Mouse (Mus musculus) frontal cortex, postnatal 36 days (tissue): Measurements from ENCODE around the gene Anxa8.

Experiments
- DNase-seq, 2 experiments: peaks; one replicate each; pipeline ENCODE4 v3.0.0; 2022; ENCODE audit warnings: low spot score in 2 of 2

Gene Anxa8

DNA sequence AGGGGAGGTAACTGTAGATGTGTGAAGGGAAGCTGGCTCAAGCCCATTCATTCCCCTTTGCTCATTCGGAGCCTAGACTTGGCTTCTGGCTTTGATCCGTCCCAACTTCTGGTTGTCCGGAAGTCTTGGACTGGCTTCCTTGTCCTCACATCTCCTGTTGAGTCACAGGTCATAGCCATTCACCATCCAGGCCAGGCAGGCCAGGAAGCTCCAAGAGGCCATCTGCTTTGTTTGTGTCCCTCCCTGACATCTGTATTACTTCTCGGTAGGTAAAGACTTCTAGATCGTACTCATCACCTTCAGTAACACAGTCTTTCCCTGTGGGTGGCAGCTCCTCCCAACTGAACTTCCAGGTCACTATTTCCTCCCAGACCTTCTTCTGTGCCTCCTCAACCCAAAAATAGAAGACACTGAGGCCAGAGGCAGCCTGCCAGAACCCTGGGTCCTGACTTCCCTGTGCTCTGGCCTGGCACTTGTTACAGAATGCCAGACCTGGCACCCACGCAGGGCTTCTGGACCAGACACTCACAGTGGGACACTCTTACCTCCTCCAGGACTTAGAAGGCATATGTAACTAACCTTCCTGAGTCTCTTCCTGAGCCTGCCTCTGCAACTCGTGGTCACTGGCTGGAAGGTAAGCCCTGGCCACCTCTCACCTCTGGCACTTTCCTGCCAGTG, 33.4 kb downstream of the Anxa8 start:
- no peak for DNase-seq

DNA sequence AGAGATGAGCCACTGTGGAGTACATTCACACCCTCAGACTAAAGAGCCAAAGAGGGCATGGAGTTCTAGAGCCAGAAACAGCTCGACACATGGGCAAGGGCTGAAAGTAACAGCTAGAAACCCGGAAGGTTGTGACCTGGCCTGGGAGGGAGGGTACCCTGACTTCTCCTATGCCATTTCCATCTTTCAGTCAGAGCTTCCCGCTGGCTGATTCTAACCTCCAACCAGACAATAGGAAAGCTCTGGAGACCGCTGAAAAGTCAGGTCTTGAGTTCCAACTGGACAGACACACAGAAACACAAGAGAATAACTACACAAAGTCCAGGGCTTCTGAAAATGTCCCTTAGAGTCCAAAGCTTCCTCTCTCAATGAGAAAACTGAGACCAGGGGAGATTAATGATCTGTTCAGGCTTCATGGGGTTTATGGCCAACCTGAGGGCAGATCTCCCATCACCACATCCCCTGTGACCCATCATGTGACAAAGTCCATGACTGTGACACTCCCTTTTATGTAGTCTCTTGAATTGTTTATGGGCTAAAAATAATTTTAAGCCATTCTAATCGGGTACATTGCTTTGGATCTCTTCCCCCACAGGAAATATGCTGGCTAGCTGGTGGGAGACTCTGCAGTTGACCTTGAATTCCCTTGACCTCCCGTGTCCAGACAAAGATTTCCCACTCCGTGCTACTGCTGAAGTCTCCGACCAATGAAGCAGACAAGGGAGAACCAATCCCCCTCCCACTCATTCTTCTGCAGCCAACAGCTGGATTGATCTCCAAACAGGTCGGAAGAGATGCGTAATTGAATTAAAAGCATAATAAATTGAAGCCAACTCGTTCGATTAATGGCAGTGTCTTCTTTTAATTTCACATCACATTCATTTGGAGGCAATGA, 34.5 kb downstream of the Anxa8 start:
- DNase-seq = no peak

DNA sequence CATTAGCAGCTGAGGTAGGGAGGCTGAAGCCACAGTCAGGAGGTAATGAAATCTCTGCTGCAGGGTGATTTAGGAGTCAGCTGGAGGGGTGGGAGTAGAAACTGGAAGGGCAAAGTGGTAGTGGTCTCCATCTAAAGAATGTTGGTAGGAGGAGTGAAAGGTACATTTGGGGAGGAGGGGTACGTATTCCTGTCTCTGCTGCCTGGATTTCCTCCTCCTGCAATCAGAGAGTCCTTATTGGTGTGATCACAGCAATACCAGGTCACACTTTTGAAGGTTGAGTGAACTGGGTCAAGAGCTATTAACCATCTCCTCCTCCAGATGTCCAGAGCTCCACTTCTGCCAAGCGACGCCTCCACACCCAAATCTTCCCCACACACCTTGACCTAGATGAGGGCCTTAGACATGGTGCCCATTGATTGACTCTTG, 35.2 kb downstream of the Anxa8 start:
- DNase-seq = no peak

DNA sequence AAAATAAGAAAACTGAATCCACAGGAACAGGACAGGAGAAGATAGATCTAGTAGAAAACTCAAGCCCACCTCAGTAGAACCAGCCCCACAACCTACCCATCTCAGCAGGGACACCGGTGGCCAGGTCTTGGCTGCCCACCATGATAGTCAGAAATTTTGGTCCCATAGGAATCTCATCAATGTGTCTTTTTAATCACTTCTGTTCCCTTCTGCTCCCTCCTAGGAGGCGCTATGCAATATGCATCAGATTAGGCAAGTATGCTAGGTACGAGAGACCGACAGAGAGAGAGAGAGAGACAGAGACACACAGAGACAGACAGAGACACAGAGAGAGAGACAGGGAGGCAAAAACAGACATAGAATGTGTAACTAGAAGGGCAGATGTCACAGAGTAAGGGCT, 35.9 kb downstream of the Anxa8 start:
- DNase-seq = no peak

DNA sequence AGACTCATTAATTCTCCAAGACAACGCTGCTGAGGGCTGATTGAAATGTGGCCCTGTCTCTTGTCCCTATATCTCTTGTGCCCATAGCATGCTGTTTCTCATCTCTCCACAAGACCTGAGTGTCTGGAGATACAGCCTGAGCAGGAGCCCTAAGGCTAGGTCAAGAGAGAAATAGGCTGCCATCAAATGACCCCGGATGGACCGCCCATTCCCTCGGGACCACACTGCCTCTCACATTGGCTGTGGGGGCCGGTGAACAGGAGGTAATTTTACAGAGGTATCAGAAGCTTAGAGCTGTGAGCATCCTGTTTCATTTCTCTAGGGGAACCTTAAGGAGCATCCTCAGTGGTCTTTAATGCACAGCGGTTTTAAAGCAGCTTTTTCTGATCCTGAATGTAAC, 45.4 kb downstream of the Anxa8 start:
- no peak for DNase-seq

DNA sequence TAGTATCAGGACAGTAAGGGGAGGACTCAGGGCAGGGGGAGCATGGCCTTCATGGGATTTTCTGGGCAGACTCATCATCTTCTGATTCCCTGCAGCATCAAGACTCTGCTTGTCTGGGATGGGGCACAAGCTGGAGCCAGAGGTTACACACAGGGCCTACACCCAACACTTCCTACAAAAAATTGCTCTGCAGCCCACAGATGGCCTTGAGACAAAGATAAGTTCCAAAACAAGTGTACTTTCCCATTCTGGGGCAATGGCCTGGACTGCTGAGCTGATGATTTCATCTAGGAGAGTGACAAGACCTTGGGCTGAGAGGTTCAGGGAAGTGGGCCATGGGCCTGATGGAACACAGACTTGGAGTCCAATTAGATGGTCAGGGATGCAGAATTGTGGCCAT, 49.6 kb downstream of the Anxa8 start:
- no peak for DNase-seq

DNA sequence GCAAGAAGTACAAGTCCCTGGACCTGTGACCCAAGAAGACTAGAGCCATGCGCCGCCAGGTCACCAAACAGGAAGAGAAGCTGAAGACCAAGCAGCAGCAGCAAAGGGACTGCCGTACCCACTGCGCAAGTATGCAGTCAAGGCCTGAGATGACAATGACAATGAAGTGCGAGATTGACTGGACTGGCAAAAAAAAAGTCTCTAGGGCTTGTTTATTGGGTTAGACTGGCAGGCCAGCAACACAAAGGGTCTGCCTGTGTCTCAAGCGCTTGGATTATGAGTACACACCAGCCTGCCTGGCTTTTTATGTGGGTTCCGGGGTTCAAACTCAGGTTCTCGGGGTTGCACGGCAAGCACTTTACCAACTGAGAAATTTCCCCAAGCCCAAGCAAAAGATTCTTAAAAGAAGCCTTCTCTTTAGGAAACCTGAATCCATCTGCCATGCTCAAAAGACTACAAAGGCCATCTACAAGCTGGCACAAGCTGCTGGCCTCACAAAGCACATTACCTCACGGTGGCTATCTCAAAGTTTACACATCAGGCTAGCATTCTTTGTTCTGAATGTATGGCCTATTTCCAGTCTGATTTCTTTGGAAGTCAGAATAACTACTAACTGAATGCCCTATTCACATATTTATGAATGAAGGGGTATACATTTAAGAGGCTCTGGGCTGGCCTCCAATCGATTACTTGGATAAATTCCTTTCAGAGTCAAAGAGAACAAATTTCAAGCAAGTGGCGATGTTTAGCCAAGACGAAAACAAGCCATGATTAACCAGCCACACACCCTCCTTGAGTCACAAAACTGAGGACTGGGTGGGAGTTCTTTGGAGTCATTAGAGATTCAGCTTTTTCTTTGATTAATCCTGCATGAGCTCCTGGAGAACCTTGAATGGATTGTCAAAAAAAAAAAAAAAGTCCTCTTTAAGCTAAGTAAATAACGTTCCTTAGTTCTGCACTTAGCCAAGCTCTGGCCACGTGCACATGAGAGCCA, 54.2 kb downstream of the Anxa8 start:
- no peak for DNase-seq

DNA sequence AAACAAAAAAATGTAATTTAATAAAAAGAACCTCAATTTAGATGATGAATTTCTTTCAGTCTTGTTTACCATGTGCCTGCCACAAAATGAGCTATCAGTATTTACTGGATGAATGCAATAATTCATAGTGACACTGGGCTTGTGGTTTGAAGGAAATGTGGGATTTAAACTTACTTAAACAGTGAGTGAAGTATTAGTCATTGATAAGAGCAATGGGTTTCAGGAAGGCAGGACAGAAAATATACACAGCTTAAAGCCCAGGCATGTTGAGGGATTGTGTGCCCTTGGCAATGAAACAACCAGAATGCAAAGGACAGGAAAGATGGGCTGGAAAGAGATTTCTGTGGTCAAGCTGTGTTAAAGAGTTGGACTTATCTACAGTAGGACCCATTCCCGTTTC, 56.5 kb downstream of the Anxa8 start:
- DNase-seq = no peak

DNA sequence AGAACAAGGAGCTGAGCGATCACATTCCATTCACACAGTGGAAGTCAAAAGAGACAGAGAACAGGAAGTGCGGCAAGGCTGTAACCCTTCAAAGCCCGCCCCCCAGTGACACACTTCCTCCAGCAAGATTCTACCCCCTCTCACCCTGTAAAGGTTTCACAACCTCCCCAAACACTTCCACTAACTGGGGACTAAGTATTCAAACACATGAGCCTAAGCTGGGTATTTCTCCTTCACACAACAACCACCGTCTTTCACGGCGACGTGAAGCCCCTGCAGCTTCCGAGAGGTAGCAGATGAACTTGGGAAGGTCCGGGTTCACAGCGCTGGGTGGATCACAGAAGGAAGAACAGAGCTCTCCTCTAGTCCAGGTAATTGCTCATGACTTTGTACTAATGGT, 57.1 kb downstream of the Anxa8 start:
- no peak for DNase-seq
